Mouse (Mus musculus) Patski (cell line): Measurements from ENCODE around the gene Neil1. TPM values are rescaled to one million over a fixed set of nuclear protein-coding genes. Genes with fewer than 3 reads are reported as not detected.

Source experiments
- ATAC-seq: fragments of 100-300 bp; one replicate; pipeline ENCODE4 v1.8.0; 2021
- CTCF ChIA-PET: fragments of 350-600 bp; sonication (Branson Sonifier 250); formaldehyde crosslinking; loops from one replicate; lab custom pipeline; 2022; ENCODE audit warnings: inconsistent platforms; lab: Charles Lee
- POLR2A ChIA-PET: fragments of 350-600 bp; sonication (Branson Sonifier 250); formaldehyde crosslinking; loops from one replicate; lab custom pipeline; 2022; ENCODE audit warnings: antibody characterized with exemption, inconsistent platforms; lab: Charles Lee
- DNase-seq: peaks from one replicate; pipeline ENCODE4 v3.0.0-alpha.2; 2011; ENCODE audit warnings: low read depth, low spot score
- H3K27me3 ChIP-seq: fragments of 371-371 bp; one replicate; pipeline ENCODE4 v1.5.1; 2021
- CTCF ChIP-seq: fragments of 100-300 bp; IDR thresholded peaks from one replicate; pipeline ENCODE4 v1.5.1; 2021
- in situ Hi-C: fragments of 300-500 bp; cut with MboI; formaldehyde crosslinking; loops from 3 replicates; pipeline ENCODE4 v1.11.1; 2018; ENCODE audit warnings: low pct_unique_long_range_greater_than_20kb, mixed read lengths
- polyA plus RNA-seq: library from polyadenylated mRNA; unstranded; gene quantifications from one replicate; pipeline ENCODE4 v1.2.3, GENCODE M21; 2021

Gene Neil1
- polyA plus RNA-seq, 1 experiment from 2014 or later: 13.0 TPM

DNA sequence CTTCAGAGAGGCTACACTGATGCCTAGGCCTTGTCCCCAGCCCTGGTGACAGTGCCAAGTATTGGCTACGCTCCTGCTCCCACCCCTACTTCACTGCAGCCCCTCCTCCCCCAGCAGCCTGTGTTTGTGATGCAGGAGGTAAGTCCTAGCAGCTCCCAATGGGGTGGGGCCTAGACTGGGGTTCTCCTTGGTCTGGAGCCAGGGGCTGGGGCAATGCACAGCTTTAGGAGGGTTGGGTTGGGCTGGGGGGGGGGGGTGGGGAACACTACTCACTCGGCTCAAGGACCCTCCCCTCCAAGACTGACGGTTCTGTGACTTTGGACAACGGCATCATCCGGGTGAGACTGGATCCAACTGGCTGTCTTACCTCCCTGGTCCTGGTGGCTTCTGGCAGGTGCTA, 8.5 kb downstream of the Neil1 start:
- no peak for TF ChIP-seq CTCF
- POLR2A ChIA-PET: interaction anchor here (2.6 kb wide), 1 partner anchor 8 kb away, joined by 8 read pairs; no protein-coding TSS in a partner anchor
- H3K27me3 ChIP-seq: no peaks in the 10 kb centered on the region
- in situ Hi-C loops: no loop called here
- DNase-seq: no peak
- CTCF ChIA-PET: no interaction called here
- ATAC-seq: no peak

DNA sequence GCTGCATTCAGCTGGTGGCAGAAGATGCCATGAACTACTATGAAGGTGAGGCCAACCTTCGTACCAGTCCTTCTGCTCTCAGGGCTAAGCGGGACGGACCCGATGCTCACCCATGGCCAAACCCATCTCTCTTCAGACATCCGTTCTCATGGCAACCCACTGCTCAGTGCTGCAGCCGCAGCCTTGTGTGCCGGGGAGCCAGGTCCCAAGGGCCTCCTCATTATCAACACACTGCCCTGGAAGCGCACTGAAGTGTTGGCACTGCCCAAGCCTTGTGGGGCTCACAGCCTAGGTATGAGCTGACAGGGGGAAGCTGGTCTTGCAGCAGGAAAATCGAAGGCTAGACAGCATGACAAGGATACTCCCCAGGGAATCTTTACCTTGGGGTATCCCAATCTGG, 9.0 kb downstream of the Neil1 start:
- ChIA-PET POLR2A (interaction anchor here (2.6 kb wide), 1 partner anchor 8 kb away, joined by 8 read pairs; no protein-coding TSS in a partner anchor), CTCF (no interaction called here)
- in situ Hi-C loops: no loop called here
- no peak for ATAC-seq
- no peak for TF ChIP-seq CTCF
- DNase-seq: no peak
- no peaks in the 10 kb centered on the region for H3K27me3 ChIP-seq

DNA sequence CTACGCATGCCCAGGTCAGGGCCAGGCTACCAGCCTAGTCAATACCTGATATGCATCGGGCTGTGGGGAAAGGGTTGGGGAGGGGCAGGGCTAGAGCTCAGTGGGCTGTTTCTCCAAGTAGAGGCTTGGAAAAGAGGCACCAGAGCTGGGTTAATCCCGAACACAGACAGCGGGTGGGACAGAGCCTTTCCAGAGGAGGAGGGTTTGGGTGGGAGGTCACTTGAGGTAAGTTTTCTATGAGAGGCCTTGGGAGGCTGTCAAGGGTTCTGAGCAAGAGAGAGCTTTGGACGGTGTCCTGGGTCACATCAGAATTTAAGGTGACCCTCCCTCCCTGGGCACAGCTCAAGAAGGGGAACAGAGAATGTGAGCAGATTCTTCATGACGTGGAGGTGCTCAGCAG, 9.6 kb downstream of the Neil1 start:
- ChIA-PET POLR2A (interaction anchor here (2.6 kb wide), 1 partner anchor 9 kb away, joined by 8 read pairs; no protein-coding TSS in a partner anchor), CTCF (no interaction called here)
- TF ChIP-seq CTCF: no peak
- in situ Hi-C loops: no loop called here
- DNase-seq (no peak), ATAC-seq (no peak)
- no peaks in the 10 kb centered on the region for H3K27me3 ChIP-seq

DNA sequence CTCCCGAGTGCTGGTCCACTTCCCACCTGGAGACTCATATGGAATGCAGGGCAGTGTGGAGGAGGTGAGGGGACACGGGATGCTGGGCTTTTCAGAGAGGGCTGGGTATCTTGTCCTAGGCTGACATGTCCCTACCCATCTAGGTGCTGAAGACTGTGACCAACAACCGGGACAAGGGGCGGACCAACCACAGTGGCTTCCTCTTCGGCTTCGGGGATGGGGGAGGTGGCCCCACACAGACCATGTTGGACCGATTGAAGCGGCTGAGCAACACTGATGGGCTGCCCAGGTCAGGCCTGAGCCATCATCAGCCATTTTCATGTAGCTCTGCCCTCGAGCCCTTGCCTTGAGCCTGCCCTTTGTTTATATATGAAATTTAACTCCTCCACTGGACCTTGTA, 10.3 kb downstream of the Neil1 start:
- no peak for DNase-seq
- CTCF ChIA-PET: no interaction called here
- no peak for ATAC-seq
- POLR2A ChIA-PET: interaction anchor here (2.6 kb wide), 1 partner anchor 9 kb away, joined by 8 read pairs; no protein-coding TSS in a partner anchor
- no peak for TF ChIP-seq CTCF
- H3K27me3 ChIP-seq: no peaks in the 10 kb centered on the region
- in situ Hi-C loops: no loop called here

DNA sequence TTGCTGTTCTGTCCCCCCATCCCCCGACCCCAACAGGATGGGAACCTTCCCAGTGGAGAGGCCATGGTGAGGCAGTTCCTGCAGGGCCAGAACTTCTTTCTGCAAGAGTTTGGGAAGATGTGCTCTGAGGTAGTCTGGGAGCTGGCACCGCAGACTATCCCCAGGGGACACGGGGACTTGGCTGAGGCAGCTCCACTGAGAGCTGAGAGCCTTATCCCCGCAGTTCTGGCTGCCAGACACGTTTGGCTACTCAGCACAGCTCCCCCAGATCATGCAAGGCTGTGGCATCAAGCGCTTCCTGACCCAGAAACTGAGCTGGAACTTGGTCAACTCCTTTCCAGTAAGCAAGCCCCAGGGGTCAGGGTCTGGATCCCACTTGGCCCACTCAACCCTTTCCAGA, 10.9 kb downstream of the Neil1 start:
- TF ChIP-seq CTCF: no peak
- ATAC-seq (no peak), DNase-seq (no peak)
- ChIA-PET POLR2A (interaction anchor here (2.6 kb wide), 1 partner anchor 10 kb away, joined by 8 read pairs; no protein-coding TSS in a partner anchor), CTCF (no interaction called here)
- in situ Hi-C loops: no loop called here
- no peaks in the 10 kb centered on the region for H3K27me3 ChIP-seq

DNA sequence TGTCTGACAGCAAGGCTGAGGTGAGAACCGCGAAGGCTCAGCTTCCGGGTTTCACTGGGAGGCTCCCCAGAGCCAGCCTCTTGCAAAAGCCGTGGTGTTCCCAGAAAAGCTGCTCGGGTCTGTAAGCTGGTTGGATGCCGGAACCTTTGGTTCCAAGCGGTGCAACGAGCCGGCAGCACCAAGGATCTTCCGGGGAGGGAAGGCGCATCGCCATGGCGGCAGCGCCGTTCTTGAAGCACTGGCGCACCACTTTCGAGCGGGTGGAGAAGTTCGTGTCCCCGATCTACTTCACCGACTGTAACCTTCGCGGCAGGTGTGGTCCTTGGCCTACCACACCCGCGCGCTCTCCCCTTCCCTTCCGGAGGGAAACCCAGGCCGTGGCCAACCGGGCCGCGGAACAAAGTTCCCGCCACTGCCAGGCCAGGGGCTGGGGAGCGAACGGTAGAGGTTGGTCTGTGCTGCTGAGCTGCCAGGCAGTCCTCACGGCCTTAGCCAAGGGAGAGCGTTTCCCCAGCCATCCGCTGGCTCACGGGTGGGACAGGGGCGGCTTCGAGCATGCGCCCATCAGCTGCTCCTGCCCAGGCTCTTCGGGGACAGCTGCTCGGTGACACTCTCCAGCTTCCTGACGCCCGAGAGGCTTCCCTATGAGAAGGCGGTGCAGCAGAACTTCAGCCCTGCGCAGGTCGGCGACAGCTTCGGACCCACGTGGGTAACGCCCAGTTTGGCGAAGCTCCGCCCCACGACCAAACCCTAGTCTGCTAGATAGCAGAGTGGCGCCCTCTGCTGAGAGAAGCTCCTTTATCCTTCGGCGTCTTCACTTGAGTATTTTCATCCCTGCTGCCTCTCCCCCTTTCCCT, 17.3 kb downstream of the Neil1 start, which contains the start of gene Man2c1:
Gene Man2c1, plus strand, starts transcription at position 114 of the 857 bp plus-strand sequence.
- ChIA-PET POLR2A (interaction anchor here (0.6 to 1.7 kb wide), 7 partner anchors 18 to 298 kb away, joined by 3 to 10 read pairs (median 4); partner anchors contain the start of genes Neil1 and Snx33), CTCF (interaction anchor here (0.7 to 2.7 kb wide), 14 partner anchors 12 to 239 kb away, joined by 3 to 16 read pairs (median 4); partner anchors contain the start of genes Neil1 and Snx33)
- TF ChIP-seq CTCF: no peak
- in situ Hi-C loops: loop anchor here (5.0 kb wide), 2 partner anchors 204 to 239 kb away; partner anchors contain the start of gene Snx33
- DNase-seq: peak; percentile 64
- peak; percentile 70 for ATAC-seq
- no peaks in the 10 kb centered on the region for H3K27me3 ChIP-seq

DNA sequence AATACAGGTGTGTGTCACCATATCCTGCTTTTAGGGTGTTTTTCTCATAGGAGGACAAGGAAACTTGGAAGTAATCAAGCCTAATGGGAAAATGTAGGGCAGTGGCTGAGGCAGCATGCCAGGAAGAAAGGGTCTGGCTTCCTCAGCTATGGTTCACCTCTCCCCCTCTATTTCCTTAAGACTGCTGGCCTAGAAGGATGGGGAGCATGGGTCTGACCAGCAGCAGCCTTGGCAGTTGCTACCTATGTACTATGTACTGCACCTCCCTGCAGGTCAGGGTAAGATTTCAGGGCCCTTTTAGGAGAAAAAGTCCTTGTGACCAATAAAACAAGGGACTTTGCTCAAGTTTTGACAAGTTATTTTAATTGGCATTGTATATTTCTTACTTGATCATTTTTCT, 18.5 kb downstream of the Neil1 start:
- DNase-seq (no peak), ATAC-seq (no peak)
- TF ChIP-seq CTCF: no peak
- in situ Hi-C loops: loop anchor here (5.0 kb wide), 2 partner anchors 202 to 237 kb away; partner anchors contain the start of gene Snx33
- no peaks in the 10 kb centered on the region for H3K27me3 ChIP-seq
- POLR2A ChIA-PET: interaction anchor here (0.6 kb wide), 1 partner anchor 183 kb away, joined by 4 read pairs; no protein-coding TSS in a partner anchor
- CTCF ChIA-PET: interaction anchor here (0.7 to 2.7 kb wide), 3 partner anchors 13 to 201 kb away, joined by 3 to 16 read pairs (median 10); partner anchors contain the start of gene Snx33

DNA sequence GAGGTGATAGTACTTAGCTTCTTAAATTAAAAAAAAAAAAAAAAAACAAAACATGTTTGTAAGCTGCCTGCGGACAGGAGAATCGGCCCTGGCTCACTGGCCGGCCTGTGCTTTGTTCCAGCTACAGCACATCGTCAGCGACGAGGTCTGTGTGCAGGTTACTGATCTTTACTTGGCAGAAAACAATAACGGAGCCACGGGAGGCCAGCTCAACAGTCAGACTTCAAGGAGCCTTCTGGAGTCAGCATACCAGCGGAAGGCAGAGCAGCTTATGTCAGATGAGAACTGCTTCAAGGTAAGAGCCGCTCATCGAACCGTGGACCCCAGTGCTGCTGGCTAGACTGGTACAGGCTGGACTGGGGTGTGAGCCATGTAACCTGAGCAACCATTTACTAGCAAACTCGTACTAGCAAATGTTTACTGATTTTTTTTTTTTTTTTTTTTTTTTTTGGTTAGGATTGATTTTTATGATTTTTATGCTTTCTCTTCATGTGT, 30.8 kb downstream of the Neil1 start:
- DNase-seq (no peak), ATAC-seq (no peak)
- no peaks in the 10 kb centered on the region for H3K27me3 ChIP-seq
- ChIA-PET POLR2A (no interaction called here), CTCF (interaction anchor here (0.8 to 1.5 kb wide), 4 partner anchors 9 to 15 kb away, joined by 3 to 4 read pairs (median 3); partner anchors contain the start of gene Man2c1)
- TF ChIP-seq CTCF: no peak
- in situ Hi-C loops: no loop called here

Other genes with a start within 250 kb of the Neil1 start
- 25.8 TPM for gene Snx33, start 219.9 kb downstream of the Neil1 start, polyA plus RNA-seq
- gene Imp3, start 210.8 kb downstream of the Neil1 start, polyA plus RNA-seq: 76.3 TPM
- 17.0 TPM for gene Snupn, start 197.4 kb downstream of the Neil1 start, polyA plus RNA-seq
- gene Ptpn9, start 153.4 kb downstream of the Neil1 start, polyA plus RNA-seq: 78.9 TPM
- gene Sin3a, start 76.3 kb downstream of the Neil1 start, polyA plus RNA-seq: 40.1 TPM
- 101 TPM for gene Man2c1, start 17.6 kb downstream of the Neil1 start, polyA plus RNA-seq
- gene Commd4, start 10.0 kb upstream of the Neil1 start, polyA plus RNA-seq: 110 TPM
- gene Trcg1, start 88.3 kb upstream of the Neil1 start, polyA plus RNA-seq: not detected
- 38.2 TPM for gene 1700017B05Rik, start 114.3 kb upstream of the Neil1 start, polyA plus RNA-seq